Mouse (Mus musculus) hindbrain, embryonic 15.5 days (tissue): ENCODE results near the gene Ccdc148. TPM values are rescaled to one million over a fixed set of nuclear protein-coding genes. Genes with fewer than 3 reads are reported as not detected.

Experiments
- ATAC-seq: fragments of 200-750 bp; cut with Nextera tagmentation; 2 replicates; pipeline ENCODE4 v1.8.0; 2017; ENCODE audit warnings: low read depth, moderate number of reproducible peaks, moderate TSS enrichment; ENCODE audit not compliant: low FRiP score
- H3K27ac ChIP-seq: fragments of 300-500 bp; sonication (generic); replicated peaks from 2 replicates; pipeline ENCODE4 v1.5.1; 2015; ENCODE audit warnings: mild to moderate bottlenecking, inconsistent platforms
- H3K27me3 ChIP-seq: fragments of 300-500 bp; sonication (generic); 2 replicates; pipeline ENCODE4 v1.6.1; 2015; ENCODE audit warnings: control low read depth, inconsistent platforms
- H3K36me3 ChIP-seq: fragments of 300-500 bp; sonication (generic); 2 replicates; pipeline ENCODE4 v1.6.1; 2015; ENCODE audit warnings: control low read depth, inconsistent platforms
- H3K4me1 ChIP-seq: fragments of 300-500 bp; sonication (generic); replicated peaks from 2 replicates; pipeline ENCODE4 v1.6.1; 2015; ENCODE audit warnings: control low read depth, inconsistent platforms
- H3K4me2 ChIP-seq: fragments of 300-500 bp; sonication (generic); 2 replicates; pipeline ENCODE4 v1.6.1; 2015; ENCODE audit warnings: moderate library complexity, mild to moderate bottlenecking, inconsistent platforms
- H3K4me3 ChIP-seq: fragments of 300-500 bp; sonication (generic); 2 replicates; pipeline ENCODE4 v1.5.1; 2015; ENCODE audit warnings: mild to moderate bottlenecking, inconsistent platforms
- H3K9ac ChIP-seq: fragments of 300-500 bp; sonication (generic); 2 replicates; pipeline ENCODE4 v1.6.1; 2015; ENCODE audit warnings: inconsistent platforms
- H3K9me3 ChIP-seq: fragments of 300-500 bp; sonication (generic); 2 replicates; pipeline ENCODE4 v1.6.1; 2016; ENCODE audit warnings: control low read depth, inconsistent platforms
- WGBS: fragments of 180-500 bp; shearing (Covaris S2); methylation state at CpG from one replicate; pipeline ENCODE4 v1.1.7; 2015; 5-methylcytosine and 5-hydroxymethylcytosine counted together
- polyA plus RNA-seq: library from polyadenylated mRNA; unstranded; fragments of >200 nt; fragmentation: Nextera tagmentation; extraction: Ambion mirVana; gene quantifications from 2 replicates; pipeline ENCODE4 v1.2.1, GENCODE M21; 2015

Gene Ccdc148
- polyA plus RNA-seq, 1 experiment from 2014 or later, result 5.9 TPM

- Histone ChIP-seq H3K4me1 (peaks cover 4% of the 10 kb centered on the region), H3K9me3 (no peaks in the 10 kb centered on the region), H3K4me3 (no peak overlapping the region), H3K27me3 (no peaks in the 10 kb centered on the region), H3K36me3 (no peaks in the 10 kb centered on the region), H3K4me2 (no peak overlapping the region), H3K27ac (no peak overlapping the region), H3K9ac (no peak overlapping the region)
- no peak for ATAC-seq
Measured at GRCm38 (mm10) chr2:59155428-59155827, 5.1 kb downstream of the Ccdc148 start.

- Histone ChIP-seq H3K9me3 (no peaks in the 10 kb centered on the region), H3K4me3 (no peak overlapping the region), H3K36me3 (no peaks in the 10 kb centered on the region), H3K4me2 (no peak overlapping the region), H3K27me3 (no peaks in the 10 kb centered on the region), H3K27ac (no peak overlapping the region), H3K9ac (no peak overlapping the region), H3K4me1 (peaks cover 3% of the 10 kb centered on the region; the same call in 1 of the 2 replicates)
- 90% methylated on average over 8 of the region's 8 CpGs for WGBS
- ATAC-seq, result no peak
Measured at GRCm38 (mm10) chr2:59131044-59131443, 29.4 kb downstream of the Ccdc148 start.

GRCm38 (mm10) chr2:59129821-59130220 lies 30.7 kb downstream of the Ccdc148 start:
- Histone ChIP-seq H3K4me2 (no peak overlapping the region), H3K9me3 (no peaks in the 10 kb centered on the region), H3K27me3 (no peaks in the 10 kb centered on the region), H3K9ac (no peak overlapping the region), H3K27ac (no peak overlapping the region), H3K4me3 (no peak overlapping the region), H3K4me1 (peaks cover 3% of the 10 kb centered on the region; the same call in 1 of the 2 replicates), H3K36me3 (no peaks in the 10 kb centered on the region)
- 86% methylated on average over 8 of the region's 8 CpGs for WGBS
- ATAC-seq, result no peak

- WGBS, result 89% methylated on average over 7 of the region's 7 CpGs
Measured at GRCm38 (mm10) chr2:59129023-59129422, 31.5 kb downstream of the Ccdc148 start.

GRCm38 (mm10) chr2:59055615-59056145 lies 104.8 kb downstream of the Ccdc148 start:
- Histone ChIP-seq H3K4me1 (no peaks in the 10 kb centered on the region), H3K9me3 (no peaks in the 10 kb centered on the region), H3K36me3 (no peaks in the 10 kb centered on the region), H3K27me3 (no peaks in the 10 kb centered on the region), H3K4me3 (no peak overlapping the region), H3K4me2 (no peak overlapping the region), H3K27ac (no peak overlapping the region), H3K9ac (no peak overlapping the region)
- 83% methylated on average over 5 of the region's 5 CpGs for WGBS
- no peak for ATAC-seq

More at GRCm38 (mm10) chr2:59129023-59129422, 31.5 kb downstream of the Ccdc148 start:
- no peaks in the 10 kb centered on the region for H3K9me3 ChIP-seq
- H3K27ac ChIP-seq, result no peak overlapping the region
- no peaks in the 10 kb centered on the region for H3K36me3 ChIP-seq
- no peak overlapping the region for H3K4me3 ChIP-seq
- no peaks in the 10 kb centered on the region for H3K27me3 ChIP-seq
- no peak for ATAC-seq
- H3K4me1 ChIP-seq, result peaks cover 3% of the 10 kb centered on the region; the same call in 1 of the 2 replicates
- no peak overlapping the region for H3K9ac ChIP-seq
- no peak overlapping the region for H3K4me2 ChIP-seq

GRCm38 (mm10) chr2:59054339-59054738 lies 106.1 kb downstream of the Ccdc148 start:
- no peak for ATAC-seq
- no peaks in the 10 kb centered on the region for H3K4me1 ChIP-seq
- no peak overlapping the region for H3K9ac ChIP-seq
- no peaks in the 10 kb centered on the region for H3K9me3 ChIP-seq
- no peak overlapping the region for H3K27ac ChIP-seq
- H3K4me3 ChIP-seq, result no peak overlapping the region
- no peak overlapping the region for H3K4me2 ChIP-seq
- 72% methylated on average over 5 of the region's 5 CpGs for WGBS
- H3K36me3 ChIP-seq, result no peaks in the 10 kb centered on the region
- no peaks in the 10 kb centered on the region for H3K27me3 ChIP-seq

GRCm38 (mm10) chr2:59053461-59054039 lies 106.9 kb downstream of the Ccdc148 start:
- no peaks in the 10 kb centered on the region for H3K9me3 ChIP-seq
- no peaks in the 10 kb centered on the region for H3K27me3 ChIP-seq
- no peak overlapping the region for H3K27ac ChIP-seq
- H3K4me2 ChIP-seq, result no peak overlapping the region
- 62% methylated on average over 7 of the region's 7 CpGs for WGBS
- no peak for ATAC-seq
- no peaks in the 10 kb centered on the region for H3K36me3 ChIP-seq
- H3K9ac ChIP-seq, result no peak overlapping the region
- no peaks in the 10 kb centered on the region for H3K4me1 ChIP-seq
- H3K4me3 ChIP-seq, result no peak overlapping the region

GRCm38 (mm10) chr2:59050245-59050824 lies 110.1 kb downstream of the Ccdc148 start:
- ATAC-seq, result no peak
- H3K9me3 ChIP-seq, result no peaks in the 10 kb centered on the region

GRCm38 (mm10) chr2:59049686-59050085 lies 110.8 kb downstream of the Ccdc148 start:
- WGBS, result 46% methylated on average over 4 of the region's 4 CpGs
- H3K27me3 ChIP-seq, result no peaks in the 10 kb centered on the region
- H3K4me3 ChIP-seq, result no peak overlapping the region
- no peaks in the 10 kb centered on the region for H3K36me3 ChIP-seq
- H3K9ac ChIP-seq, result no peak overlapping the region
- H3K4me1 ChIP-seq, result no peaks in the 10 kb centered on the region
- no peak overlapping the region for H3K4me2 ChIP-seq
- H3K27ac ChIP-seq, result no peak overlapping the region
- H3K9me3 ChIP-seq, result no peaks in the 10 kb centered on the region
- no peak for ATAC-seq

More at GRCm38 (mm10) chr2:59050245-59050824, 110.1 kb downstream of the Ccdc148 start:
- no peaks in the 10 kb centered on the region for H3K27me3 ChIP-seq
- WGBS, result 68% methylated on average over 8 of the region's 8 CpGs
- H3K4me3 ChIP-seq, result no peak overlapping the region
- no peak overlapping the region for H3K4me2 ChIP-seq
- no peak overlapping the region for H3K27ac ChIP-seq
- no peak overlapping the region for H3K9ac ChIP-seq
- H3K36me3 ChIP-seq, result no peaks in the 10 kb centered on the region
- H3K4me1 ChIP-seq, result no peaks in the 10 kb centered on the region

- no peak for ATAC-seq
- H3K4me3 ChIP-seq, result no peak overlapping the region
- no peaks in the 10 kb centered on the region for H3K36me3 ChIP-seq
- no peaks in the 10 kb centered on the region for H3K9me3 ChIP-seq
- H3K27me3 ChIP-seq, result no peaks in the 10 kb centered on the region
- no peak overlapping the region for H3K4me2 ChIP-seq
- H3K9ac ChIP-seq, result no peak overlapping the region
- H3K4me1 ChIP-seq, result no peaks in the 10 kb centered on the region
- no peak overlapping the region for H3K27ac ChIP-seq
- 41% methylated on average over 6 of the region's 6 CpGs for WGBS
Measured at GRCm38 (mm10) chr2:59048775-59049451, 111.6 kb downstream of the Ccdc148 start.

GRCm38 (mm10) chr2:59043313-59044032 lies 117.0 kb downstream of the Ccdc148 start:
- no peak for ATAC-seq
- no peak overlapping the region for H3K4me3 ChIP-seq
- H3K4me1 ChIP-seq, result no peaks in the 10 kb centered on the region; the same call in 1 of the 2 replicates
- no peak overlapping the region for H3K27ac ChIP-seq
- no peak overlapping the region for H3K9ac ChIP-seq
- H3K9me3 ChIP-seq, result no peaks in the 10 kb centered on the region
- H3K27me3 ChIP-seq, result no peaks in the 10 kb centered on the region
- no peak overlapping the region for H3K4me2 ChIP-seq
- no peaks in the 10 kb centered on the region for H3K36me3 ChIP-seq
- WGBS, result 77% methylated on average over 22 of the region's 22 CpGs

- H3K4me2 ChIP-seq, result no peak overlapping the region
- no peak overlapping the region for H3K4me3 ChIP-seq
- H3K27ac ChIP-seq, result no peak overlapping the region
- no peaks in the 10 kb centered on the region; the same call in 1 of the 2 replicates for H3K4me1 ChIP-seq
- ATAC-seq, result no peak
- no peaks in the 10 kb centered on the region for H3K36me3 ChIP-seq
- H3K27me3 ChIP-seq, result no peaks in the 10 kb centered on the region
- 59% methylated on average over 13 of the region's 13 CpGs for WGBS
- no peaks in the 10 kb centered on the region for H3K9me3 ChIP-seq
- no peak overlapping the region for H3K9ac ChIP-seq
Measured at GRCm38 (mm10) chr2:59042616-59043015, 117.9 kb downstream of the Ccdc148 start.
